Comparison of ENCODE assay signal across 24 mouse cellular contexts in genomic region chr16:30253900-30254299, GRCm38 (mm10). TPM values are rescaled to one million over a fixed set of nuclear protein-coding genes. Genes with fewer than 3 reads are reported as not detected.
"Had no signal": no experiment of that assay in that cellular context is flagged by ENCODE, and none has a peak within 500 bp of the region (broad histone marks: within the 10 kb centered on the region; RNA-seq: fewer than 3 reads in every experiment).

No protein-coding gene starts in this region.

- ATAC-seq: midbrain, embryonic 16.5 days had no signal

- DNase-seq: lung, embryonic 14.5 days; lung, postnatal 10 days; lung, postnatal 4 days; midbrain, embryonic 14.5 days; retina, postnatal 1 day; right cerebral cortex, adult 18-20 months; right cerebral cortex, postnatal 25 days; right cerebral cortex, postnatal 4 days; spleen, adult 18-20 months; thymus, adult 18-20 months; thymus, postnatal 14 days had no signal

- H3K4me3 ChIP-seq: midbrain, embryonic 10.5 days; midbrain, embryonic 12.5 days; myocyte; neural tube, embryonic 13.5 days; neural tube, embryonic 15.5 days had no signal

- H3K9ac ChIP-seq: lung, embryonic 14.5 days; midbrain, embryonic 12.5 days; neural tube, embryonic 13.5 days; neural tube, embryonic 15.5 days had no signal

- H3K9me3 ChIP-seq: midbrain, embryonic 10.5 days; midbrain, embryonic 12.5 days; neural tube, embryonic 13.5 days; neural tube, embryonic 15.5 days had no signal

- H3K27ac ChIP-seq: midbrain, embryonic 10.5 days; midbrain, embryonic 12.5 days; neural tube, embryonic 13.5 days; neural tube, embryonic 15.5 days had no signal

- H3K36me3 ChIP-seq: midbrain, embryonic 10.5 days; midbrain, embryonic 12.5 days; neural tube, embryonic 13.5 days; neural tube, embryonic 15.5 days had no signal

- H3K4me2 ChIP-seq: lung, embryonic 14.5 days; midbrain, embryonic 12.5 days; neural tube, embryonic 13.5 days; neural tube, embryonic 15.5 days had no signal

RNA-seq across cellular contexts. Expression of gene Cpn2, which starts 13.4 kb away (rescaled TPM):
- total RNA-seq: megakaryocyte, adult 5-6 weeks; megakaryocyte-erythroid progenitor cell, adult 5-6 weeks had no signal
- polyA plus RNA-seq: lung, embryonic 14.5 days; lung, embryonic 16.5 days; midbrain, embryonic 10.5 days; midbrain, embryonic 12.5 days; midbrain, embryonic 14.5 days; midbrain, embryonic 16.5 days; myocyte; neural tube, embryonic 11.5 days; neural tube, embryonic 13.5 days; neural tube, embryonic 15.5 days; stomach, embryonic 14.5 days; thymus, postnatal 0 days had no signal

RNA-seq across cellular contexts. Expression of gene Lrrc15, which starts 29.2 kb away (rescaled TPM):
- total RNA-seq: megakaryocyte, adult 5-6 weeks; megakaryocyte-erythroid progenitor cell, adult 5-6 weeks had no signal
- polyA plus RNA-seq: small intestine, adult 2 months had no signal
